Mouse (Mus musculus) layer of hippocampus, postnatal 14 days (tissue): ENCODE data around the gene Nlrc5. TPM values are rescaled to one million over a fixed set of nuclear protein-coding genes. Genes with fewer than 3 reads are reported as not detected.

Experiments used
- DNase-seq, 2 experiments: peaks; one replicate each; pipeline ENCODE4 v3.0.0; 2021 to 2022; ENCODE audit warnings: low spot score in 2 of 2, mixed read lengths in 1 of 2
- total RNA-seq, 2 experiments: library from RNA; stranded (reverse); gene quantifications; 2 replicates each; pipeline ENCODE4 v1.2.3; 2021

Gene Nlrc5
- total RNA-seq, 2 experiments from 2014 or later, result 0.35 to 0.45 TPM

DNA sequence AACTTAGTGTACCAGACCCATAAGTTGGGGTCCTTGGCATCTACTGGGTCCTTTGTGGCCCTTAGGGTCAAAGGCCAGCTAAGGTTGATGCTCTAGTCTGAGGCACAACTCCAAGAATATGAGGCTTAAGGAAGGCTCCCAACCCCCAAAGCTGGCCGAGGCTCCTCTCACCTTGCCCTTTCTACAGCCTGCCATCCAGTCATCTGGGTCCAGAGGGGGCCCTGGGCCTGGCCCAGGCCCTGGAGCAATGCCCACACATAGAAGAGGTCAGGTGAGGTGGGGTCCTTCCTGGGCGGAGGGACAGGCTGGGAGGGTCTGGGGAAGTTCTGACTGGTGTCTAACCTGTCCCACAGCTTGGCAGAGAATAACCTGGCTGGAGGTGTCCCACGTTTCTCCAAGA lies 88.3 kb downstream of the Nlrc5 start:
- no peak for DNase-seq

DNA sequence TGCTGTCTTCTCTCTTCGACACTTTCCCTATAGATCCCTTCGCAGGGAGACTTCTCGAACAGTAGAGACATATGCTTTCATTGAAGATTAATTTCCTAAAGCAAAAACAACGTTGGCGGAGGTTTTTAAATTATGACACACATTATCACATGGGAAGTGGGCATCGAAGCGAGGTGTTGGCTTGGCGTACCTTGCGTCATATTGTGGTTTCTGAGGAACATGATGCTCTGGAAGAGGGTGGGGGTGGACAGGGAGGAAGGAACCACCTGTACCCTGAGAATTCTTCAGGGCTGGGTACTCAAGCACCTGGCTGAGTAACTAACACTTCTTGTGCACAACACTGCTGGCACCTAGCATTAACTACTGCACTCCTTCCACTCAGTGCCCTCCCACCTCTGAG lies 90.4 kb downstream of the Nlrc5 start:
- no peak for DNase-seq

GRCm38 (mm10) chr8:94527178-94527577 lies 93.0 kb downstream of the Nlrc5 start:
- DNase-seq, result no peak

DNA sequence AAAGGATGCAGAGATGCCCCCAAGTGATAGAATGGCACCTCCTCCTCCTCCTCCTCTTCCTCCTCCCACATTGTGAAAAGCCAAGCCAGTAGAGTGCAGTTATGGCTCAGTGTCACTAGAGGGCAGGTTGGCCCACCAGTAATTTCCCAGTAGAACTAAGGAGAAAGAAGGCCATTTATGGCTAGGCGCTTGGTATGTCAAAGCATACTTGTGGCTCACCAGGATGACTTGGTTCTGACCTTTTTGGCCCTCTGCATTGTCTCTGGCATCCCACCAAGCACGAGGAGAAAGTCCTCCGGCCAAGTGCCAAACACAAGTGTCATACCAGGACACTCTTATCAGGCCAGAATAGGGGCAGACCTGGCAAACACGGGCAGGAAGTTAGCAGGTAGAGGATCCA lies 94.1 kb downstream of the Nlrc5 start:
- peak; percentile 63 to 76 for DNase-seq

- DNase-seq, result no peak
These were observed 95.7 kb downstream of the Nlrc5 start for GRCm38 (mm10) chr8:94529875-94530274.

GRCm38 (mm10) chr8:94530643-94531042 lies 96.5 kb downstream of the Nlrc5 start:
- no peak for DNase-seq

- no peak for DNase-seq
These were observed 97.8 kb downstream of the Nlrc5 start for GRCm38 (mm10) chr8:94532000-94532399.

- DNase-seq, result no peak
These were observed 98.3 kb downstream of the Nlrc5 start for GRCm38 (mm10) chr8:94532525-94532872.

- DNase-seq, result peak; percentile 49 to 52
These were observed 98.9 kb downstream of the Nlrc5 start, which contains the start of gene Cpne2 for GRCm38 (mm10) chr8:94532873-94533671. Gene Cpne2 (plus strand): TSS chr8:94532990.

DNA sequence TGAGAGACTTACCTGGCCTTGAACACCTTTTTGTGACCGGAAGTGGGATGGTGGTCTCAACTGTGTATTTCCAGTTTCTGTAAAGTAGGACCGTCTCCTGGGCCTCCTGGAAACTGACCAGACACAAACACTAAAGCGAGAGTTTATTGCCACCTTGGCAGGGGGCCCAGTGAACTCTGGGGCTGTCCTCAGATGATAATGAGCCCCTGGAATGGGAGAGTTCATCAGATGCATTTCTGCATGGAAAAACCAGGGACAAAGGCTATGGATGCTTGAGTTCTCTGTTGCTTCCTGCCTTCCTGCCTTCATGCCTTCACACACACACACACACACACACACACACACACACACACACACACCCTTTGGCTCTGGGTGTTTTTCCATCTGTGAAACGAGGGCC lies 100.5 kb downstream of the Nlrc5 start:
- DNase-seq, result no peak

DNA sequence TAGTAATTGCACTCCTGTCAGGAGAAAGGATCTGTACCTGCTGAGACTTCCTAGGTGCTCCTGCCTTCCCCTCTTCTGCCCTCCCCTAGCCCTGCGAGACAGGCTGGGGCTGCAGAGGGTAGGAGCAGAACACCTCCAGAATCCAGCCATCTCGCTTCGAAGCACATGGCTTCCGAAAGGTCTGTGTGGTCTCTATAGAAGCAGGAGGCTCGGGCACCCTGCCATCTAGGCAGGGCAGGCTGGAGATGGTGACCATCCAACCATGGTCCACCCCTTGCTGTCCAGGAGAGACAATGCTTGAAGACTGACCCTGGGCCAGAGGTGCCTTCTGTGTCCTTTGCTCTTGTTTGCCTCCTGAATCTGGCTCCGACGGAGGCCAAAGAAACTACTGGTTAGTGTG lies 101.5 kb downstream of the Nlrc5 start:
- DNase-seq, result no peak

GRCm38 (mm10) chr8:94537456-94537855 lies 103.3 kb downstream of the Nlrc5 start:
- no peak for DNase-seq

DNA sequence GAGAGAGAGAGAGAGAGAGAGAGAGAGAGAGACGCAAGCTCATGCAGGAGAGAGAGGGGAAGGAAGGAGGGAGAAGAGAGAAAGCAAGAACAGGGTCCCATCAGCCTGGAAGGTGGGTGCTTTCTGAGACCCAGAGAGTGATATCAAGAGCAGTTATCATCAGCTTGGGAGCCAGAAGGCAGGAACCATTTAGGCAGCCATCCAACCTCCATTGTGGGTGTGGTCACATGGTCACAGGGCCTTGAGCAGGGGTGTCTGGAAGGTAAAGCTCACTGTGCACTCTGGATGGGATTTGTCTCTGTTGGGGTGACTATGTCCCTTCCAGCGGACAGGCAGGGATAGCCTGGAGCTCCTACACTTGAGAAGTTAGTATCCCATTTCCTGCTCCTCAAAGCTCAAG lies 105.9 kb downstream of the Nlrc5 start:
- DNase-seq, result no peak

- DNase-seq, result no peak
These were observed 107.0 kb downstream of the Nlrc5 start for GRCm38 (mm10) chr8:94540889-94541795.

GRCm38 (mm10) chr8:94543981-94544380 lies 109.8 kb downstream of the Nlrc5 start:
- no peak for DNase-seq

- no peak for DNase-seq
These were observed 114.9 kb downstream of the Nlrc5 start for GRCm38 (mm10) chr8:94549041-94549440.

- DNase-seq, result no peak
These were observed 115.3 kb downstream of the Nlrc5 start for GRCm38 (mm10) chr8:94549482-94549881.

GRCm38 (mm10) chr8:94549998-94550397 lies 115.8 kb downstream of the Nlrc5 start:
- no peak for DNase-seq

GRCm38 (mm10) chr8:94551471-94552422 lies 117.6 kb downstream of the Nlrc5 start:
- DNase-seq, result peak; percentile 74 to 90

- DNase-seq, result no peak
These were observed 118.5 kb downstream of the Nlrc5 start for GRCm38 (mm10) chr8:94552696-94553095.

- no peak for DNase-seq
These were observed 123.1 kb downstream of the Nlrc5 start for GRCm38 (mm10) chr8:94557281-94557680.
